Mouse (Mus musculus) heart, embryonic 11.5 days (tissue): ENCODE results near the gene Necab3. TPM values are rescaled to one million over a fixed set of nuclear protein-coding genes. Genes with fewer than 3 reads are reported as not detected.

Experiments used
- ATAC-seq: fragments of 200-750 bp; cut with Nextera tagmentation; replicated peaks from 2 replicates; pipeline ENCODE4 v1.8.0; 2017; ENCODE audit warnings: moderate library complexity; ENCODE audit not compliant: insufficient number of reproducible peaks, low FRiP score, low TSS enrichment
- H3K27ac ChIP-seq: fragments of 300-500 bp; sonication (generic); 2 replicates; pipeline ENCODE4 v1.5.1; 2014; ENCODE audit warnings: mild to moderate bottlenecking, low read depth, low read length
- H3K27me3 ChIP-seq: fragments of 300-500 bp; sonication (generic); 2 replicates; pipeline ENCODE4 v1.6.1; 2014; ENCODE audit warnings: mild to moderate bottlenecking, low read length, mixed read lengths; ENCODE audit not compliant: control insufficient read depth, insufficient read depth
- H3K36me3 ChIP-seq: fragments of 300-500 bp; sonication (generic); 2 replicates; pipeline ENCODE4 v1.6.1; 2014; ENCODE audit warnings: mild to moderate bottlenecking, low read length, moderate library complexity, mixed read lengths; ENCODE audit not compliant: control insufficient read depth, insufficient read depth
- H3K4me1 ChIP-seq: fragments of 300-500 bp; sonication (generic); 2 replicates; pipeline ENCODE4 v1.6.1; 2014; ENCODE audit warnings: low read length; ENCODE audit not compliant: control insufficient read depth, insufficient read depth
- H3K4me2 ChIP-seq: fragments of 300-500 bp; sonication (generic); 2 replicates; pipeline ENCODE4 v1.6.1; 2014; ENCODE audit warnings: mild to moderate bottlenecking, moderate library complexity
- H3K4me3 ChIP-seq: fragments of 300-500 bp; sonication (generic); 2 replicates; pipeline ENCODE4 v1.5.1; 2014; ENCODE audit warnings: low read depth, low read length
- H3K9ac ChIP-seq: fragments of 300-500 bp; sonication (generic); 2 replicates; pipeline ENCODE4 v1.6.1; 2014; ENCODE audit warnings: mild to moderate bottlenecking, low read depth, low read length, moderate library complexity
- H3K9me3 ChIP-seq: fragments of 300-500 bp; sonication (generic); replicated peaks from 2 replicates; pipeline ENCODE4 v1.6.1; 2016; ENCODE audit warnings: low read length; ENCODE audit not compliant: control insufficient read depth
- WGBS: fragments of 180-500 bp; shearing (Covaris S2); extraction: QIAGEN DNeasy Blood & Tissue Kit; methylation state at CpG from one replicate; pipeline ENCODE4 v1.1.7; 2014; ENCODE audit not compliant: insufficient replicate concordance; 5-methylcytosine and 5-hydroxymethylcytosine counted together
- polyA plus RNA-seq: library from polyadenylated mRNA; unstranded; fragments of >200 nt; fragmentation: Nextera tagmentation; extraction: Ambion mirVana; gene quantifications from 2 replicates; pipeline ENCODE4 v1.2.1, GENCODE M21; 2014

The Necab3 gene
- polyA plus RNA-seq, 1 experiment from 2014 or later = 1.2 TPM

GRCm38 (mm10) chr2:154580586-154580985, 21.9 kb upstream of the Necab3 start:
- no peak overlapping the region for H3K4me2 ChIP-seq
- H3K36me3 ChIP-seq = no peaks in the 10 kb centered on the region
- H3K9ac ChIP-seq = no peak overlapping the region
- 0 out of 2 replicates have a peak, but pooled peaks cover 2% of the 10 kb centered on the region for H3K27me3 ChIP-seq
- WGBS = 77% methylated on average over 8 of the region's 8 CpGs
- peaks cover 6% of the 10 kb centered on the region for H3K4me1 ChIP-seq
- H3K4me3 ChIP-seq = no peak overlapping the region
- ATAC-seq = no peak
- H3K9me3 ChIP-seq = no peaks in the 10 kb centered on the region
- no peak overlapping the region for H3K27ac ChIP-seq

GRCm38 (mm10) chr2:154577744-154578067, 19.0 kb upstream of the Necab3 start:
- Histone ChIP-seq H3K27ac (no peak overlapping the region), H3K4me1 (no peaks in the 10 kb centered on the region), H3K36me3 (no peaks in the 10 kb centered on the region), H3K9ac (no peak overlapping the region), H3K27me3 (no peaks in the 10 kb centered on the region), H3K4me2 (no peak overlapping the region), H3K4me3 (no peak overlapping the region), H3K9me3 (no peaks in the 10 kb centered on the region)
- no peak for ATAC-seq
- 80% methylated on average over 6 of the region's 6 CpGs for WGBS

- no peaks in the 10 kb centered on the region for H3K4me1 ChIP-seq
- no peak overlapping the region for H3K4me2 ChIP-seq
- H3K4me3 ChIP-seq = no peak overlapping the region
- H3K27me3 ChIP-seq = no peaks in the 10 kb centered on the region
- H3K9ac ChIP-seq = no peak overlapping the region
- no peak for ATAC-seq
- H3K9me3 ChIP-seq = no peaks in the 10 kb centered on the region
- no peak overlapping the region for H3K27ac ChIP-seq
- 60% methylated on average over 12 of the region's 12 CpGs for WGBS
- H3K36me3 ChIP-seq = no peaks in the 10 kb centered on the region
Observed at GRCm38 (mm10) chr2:154576876-154577743, 18.4 kb upstream of the Necab3 start.

- H3K27ac ChIP-seq = no peak overlapping the region
- no peak for ATAC-seq
Observed at GRCm38 (mm10) chr2:154574271-154574670, 15.6 kb upstream of the Necab3 start.

GRCm38 (mm10) chr2:154572996-154573395, 14.3 kb upstream of the Necab3 start:
- Histone ChIP-seq H3K4me3 (no peak overlapping the region), H3K36me3 (no peaks in the 10 kb centered on the region), H3K27me3 (no peaks in the 10 kb centered on the region), H3K4me2 (no peak overlapping the region), H3K4me1 (peaks cover 9% of the 10 kb centered on the region), H3K9ac (no peak overlapping the region), H3K9me3 (no peaks in the 10 kb centered on the region), H3K27ac (no peak overlapping the region)
- 72% methylated on average over 3 of the region's 3 CpGs for WGBS
- ATAC-seq = no peak

More at GRCm38 (mm10) chr2:154574271-154574670, 15.6 kb upstream of the Necab3 start:
- WGBS = 76% methylated on average over 7 of the region's 7 CpGs
- Histone ChIP-seq H3K27me3 (no peaks in the 10 kb centered on the region), H3K4me1 (no peaks in the 10 kb centered on the region), H3K9me3 (no peaks in the 10 kb centered on the region), H3K4me2 (no peak overlapping the region), H3K9ac (no peak overlapping the region), H3K36me3 (no peaks in the 10 kb centered on the region), H3K4me3 (no peak overlapping the region)

- Histone ChIP-seq H3K9ac (no peak overlapping the region), H3K27ac (no peak overlapping the region), H3K27me3 (no peaks in the 10 kb centered on the region), H3K4me1 (peaks cover 12% of the 10 kb centered on the region), H3K9me3 (no peaks in the 10 kb centered on the region), H3K4me3 (no peak overlapping the region), H3K4me2 (no peak overlapping the region), H3K36me3 (no peaks in the 10 kb centered on the region)
- ATAC-seq = no peak
- 74% methylated on average over 8 of the region's 8 CpGs for WGBS
Observed at GRCm38 (mm10) chr2:154571976-154572375, 13.3 kb upstream of the Necab3 start.

GRCm38 (mm10) chr2:154571266-154571665, 12.6 kb upstream of the Necab3 start:
- 76% methylated on average over 4 of the region's 4 CpGs for WGBS
- peaks cover 17% of the 10 kb centered on the region for H3K4me1 ChIP-seq
- H3K4me3 ChIP-seq = no peak overlapping the region
- no peak for ATAC-seq
- no peak overlapping the region for H3K27ac ChIP-seq
- H3K9me3 ChIP-seq = no peaks in the 10 kb centered on the region
- no peak overlapping the region for H3K4me2 ChIP-seq
- no peaks in the 10 kb centered on the region for H3K27me3 ChIP-seq
- no peak overlapping the region for H3K9ac ChIP-seq
- H3K36me3 ChIP-seq = no peaks in the 10 kb centered on the region

GRCm38 (mm10) chr2:154570666-154571065, 12.0 kb upstream of the Necab3 start:
- Histone ChIP-seq H3K36me3 (no peaks in the 10 kb centered on the region), H3K27ac (no peak overlapping the region), H3K27me3 (no peaks in the 10 kb centered on the region), H3K4me3 (no peak overlapping the region), H3K9me3 (no peaks in the 10 kb centered on the region), H3K4me2 (peak overlapping the region; percentile 83; the same call in 1 of the 2 replicates), H3K4me1 (peaks cover 17% of the 10 kb centered on the region), H3K9ac (no peak overlapping the region)
- ATAC-seq = no peak
- WGBS = 77% methylated on average over 4 of the region's 4 CpGs

- peak within 1 kb of the TSS; percentile 85 for H3K27ac ChIP-seq
- WGBS = under 1% methylated on average over 43 of the region's 44 CpGs
- H3K9me3 ChIP-seq = no peaks in the 10 kb centered on the region
- peak within 1 kb of the TSS; percentile 80 for H3K4me3 ChIP-seq
- H3K9ac ChIP-seq = peak within 1 kb of the TSS; percentile 82
- H3K4me1 ChIP-seq = peaks cover 17% of the 10 kb centered on the region
- peak; percentile 98 for ATAC-seq
- no peaks in the 10 kb centered on the region for H3K36me3 ChIP-seq
- peak within 1 kb of the TSS; percentile 83 for H3K4me2 ChIP-seq
- no peaks in the 10 kb centered on the region for H3K27me3 ChIP-seq
Observed at GRCm38 (mm10) chr2:154569836-154570286, 11.2 kb upstream of the Necab3 start, which contains the start of gene E2f1. Gene E2f1, minus strand, starts transcription at chr2:154569892.
